Mouse (Mus musculus) ovary, postnatal 10 days (tissue): ENCODE results near the gene Prkca.

ENCODE experiments used
- DNase-seq: peaks from one replicate; pipeline ENCODE4 v3.0.0; 2022; ENCODE audit warnings: low spot score

Gene Prkca

GRCm38 (mm10) chr11:107998891-107999290 is 344.8 kb downstream of the Prkca start:
- no peak for DNase-seq

GRCm38 (mm10) chr11:107996896-107997670 is 346.6 kb downstream of the Prkca start:
- no peak for DNase-seq

- no peak for DNase-seq
Measured at GRCm38 (mm10) chr11:107994487-107994886, 349.2 kb downstream of the Prkca start.

- no peak for DNase-seq
Measured at GRCm38 (mm10) chr11:107993792-107994191, 349.9 kb downstream of the Prkca start.

- no peak for DNase-seq
Measured at GRCm38 (mm10) chr11:107992500-107992899, 351.2 kb downstream of the Prkca start.

- no peak for DNase-seq
Measured at GRCm38 (mm10) chr11:107991990-107992389, 351.7 kb downstream of the Prkca start.

- no peak for DNase-seq
Measured at GRCm38 (mm10) chr11:107989241-107989640, 354.5 kb downstream of the Prkca start.

GRCm38 (mm10) chr11:107985941-107986340 is 357.8 kb downstream of the Prkca start:
- no peak for DNase-seq

- no peak for DNase-seq
Measured at GRCm38 (mm10) chr11:107983883-107984282, 359.8 kb downstream of the Prkca start.

- no peak for DNase-seq
Measured at GRCm38 (mm10) chr11:107983224-107983623, 360.5 kb downstream of the Prkca start.

GRCm38 (mm10) chr11:107982225-107982896 is 361.4 kb downstream of the Prkca start:
- peak; percentile 25 for DNase-seq

GRCm38 (mm10) chr11:107979497-107980174 is 364.1 kb downstream of the Prkca start:
- no peak for DNase-seq

GRCm38 (mm10) chr11:107969943-107970342 is 373.8 kb downstream of the Prkca start:
- DNase-seq: no peak

GRCm38 (mm10) chr11:107968147-107968546 is 375.6 kb downstream of the Prkca start:
- no peak for DNase-seq

GRCm38 (mm10) chr11:107966229-107966628 is 377.5 kb downstream of the Prkca start:
- no peak for DNase-seq

- DNase-seq: no peak
Measured at GRCm38 (mm10) chr11:107965449-107965848, 378.3 kb downstream of the Prkca start.

GRCm38 (mm10) chr11:107957566-107958350 is 386.0 kb downstream of the Prkca start:
- DNase-seq: no peak

GRCm38 (mm10) chr11:107955191-107956062 is 388.3 kb downstream of the Prkca start:
- no peak for DNase-seq

GRCm38 (mm10) chr11:107951431-107951830 is 392.3 kb downstream of the Prkca start:
- DNase-seq: no peak

GRCm38 (mm10) chr11:107950658-107951057 is 393.1 kb downstream of the Prkca start:
- no peak for DNase-seq

GRCm38 (mm10) chr11:107950211-107950610 is 393.5 kb downstream of the Prkca start:
- no peak for DNase-seq
